Mouse (Mus musculus) MEL (cell line): ENCODE measurements around the gene Lypd4. TPM values are rescaled to one million over a fixed set of nuclear protein-coding genes. Genes with fewer than 3 reads are reported as not detected.

ENCODE experiments used
- DNase-seq: peaks from one replicate; pipeline ENCODE4 v3.0.0; 2011; ENCODE audit warnings: low read depth, low spot score
- H3K27ac ChIP-seq: 2 replicates; pipeline ENCODE4 v1.5.1; 2012; ENCODE audit warnings: low read depth, mild to moderate bottlenecking, control low read depth, low read length, moderate library complexity; ENCODE audit not compliant: control insufficient read depth
- H3K27me3 ChIP-seq, 2 experiments: fragments of 150-350 bp in 1 of 2; sonication (generic) in 1 of 2; 2 replicates each; pipeline ENCODE4 v1.6.1; 2012; ENCODE audit warnings: low read length in 2 of 2, mild to moderate bottlenecking in 2 of 2, improper control_type of control experiment in 1 of 2, moderate library complexity in 1 of 2; ENCODE audit not compliant: insufficient read depth in 2 of 2, control insufficient read depth in 1 of 2
- H3K36me3 ChIP-seq, 2 experiments: 2 replicates each; pipeline ENCODE4 v1.6.1; 2012 to 2014; ENCODE audit warnings: low read length in 2 of 2, improper control_type of control experiment in 1 of 2, inconsistent platforms in 1 of 2, mild to moderate bottlenecking in 1 of 2; ENCODE audit not compliant: insufficient read depth in 2 of 2, control insufficient read depth in 1 of 2
- H3K4me1 ChIP-seq, 2 experiments: fragments of 150-350 bp in 1 of 2; sonication (generic) in 1 of 2; 2 replicates each; pipeline ENCODE4 v1.6.1; 2012; ENCODE audit warnings: low read length in 2 of 2, improper control_type of control experiment in 1 of 2, mild to moderate bottlenecking in 1 of 2; ENCODE audit not compliant: insufficient read depth in 2 of 2, control insufficient read depth in 1 of 2
- H3K4me3 ChIP-seq, 2 experiments: fragments of 150-350 bp in 1 of 2; sonication (generic) in 1 of 2; 2 replicates each; pipeline ENCODE4 v1.5.1; 2012; ENCODE audit warnings: low read depth in 2 of 2, low read length in 2 of 2, mild to moderate bottlenecking in 2 of 2, moderate library complexity in 2 of 2, control low read depth in 1 of 2, improper control_type of control experiment in 1 of 2; ENCODE audit not compliant: control insufficient read depth in 1 of 2, insufficient read depth in 1 of 2
- H3K79me2 ChIP-seq: 2 replicates; pipeline ENCODE4 v1.6.1; 2012; ENCODE audit warnings: mild to moderate bottlenecking, low read length, moderate library complexity; ENCODE audit not compliant: control insufficient read depth, poor library complexity, insufficient read depth
- H3K9ac ChIP-seq: 2 replicates; pipeline ENCODE4 v1.6.1; 2012; ENCODE audit warnings: low read depth, mild to moderate bottlenecking, control low read depth, low read length, moderate library complexity; ENCODE audit not compliant: control insufficient read depth, poor library complexity, severe bottlenecking
- H3K9me3 ChIP-seq: fragments of 150-350 bp; sonication (generic); replicated peaks from 2 replicates; pipeline ENCODE4 v1.6.1; 2012; ENCODE audit warnings: mild to moderate bottlenecking, low read length, improper control_type of control experiment, moderate library complexity; ENCODE audit not compliant: insufficient read depth
- BHLHE40 ChIP-seq: IDR thresholded peaks from 2 replicates; pipeline ENCODE4 v1.6.1; 2012; ENCODE audit warnings: low read depth, mild to moderate bottlenecking, inconsistent platforms, low read length, improper control_type of control experiment, borderline replicate concordance
- CHD1 ChIP-seq: IDR thresholded peaks from 2 replicates; pipeline ENCODE4 v1.6.1; 2012; ENCODE audit warnings: low read depth, mild to moderate bottlenecking, inconsistent platforms, low read length, improper control_type of control experiment
- CHD2 ChIP-seq: IDR thresholded peaks from 2 replicates; pipeline ENCODE4 v1.6.1; 2011; ENCODE audit warnings: low read length, improper control_type of control experiment
- E2F4 ChIP-seq: IDR thresholded peaks from 2 replicates; pipeline ENCODE4 v1.6.1; 2011; ENCODE audit warnings: low read depth, low read length, improper control_type of control experiment, borderline replicate concordance
- ELF1 ChIP-seq: IDR thresholded peaks from 2 replicates; pipeline ENCODE4 v1.6.1; 2014; ENCODE audit warnings: low read depth, mild to moderate bottlenecking, inconsistent platforms, low read length, improper control_type of control experiment, moderate library complexity
- EP300 ChIP-seq, 2 experiments: IDR thresholded peaks; 2 replicates each; pipeline ENCODE4 v1.6.1; 2011; ENCODE audit warnings: improper control_type of control experiment in 2 of 2, low read length in 2 of 2, low read depth in 1 of 2, mild to moderate bottlenecking in 1 of 2
- ETS1 ChIP-seq: IDR thresholded peaks from 2 replicates; pipeline ENCODE4 v1.6.1; 2012; ENCODE audit warnings: low read depth, mild to moderate bottlenecking, inconsistent platforms, low read length, improper control_type of control experiment, moderate library complexity
- GABPA ChIP-seq: IDR thresholded peaks from 2 replicates; pipeline ENCODE4 v1.6.1; 2012; ENCODE audit warnings: low read depth, mild to moderate bottlenecking, inconsistent platforms, low read length, improper control_type of control experiment, moderate library complexity
- GATA1 ChIP-seq: IDR thresholded peaks from 2 replicates; pipeline ENCODE4 v1.6.1; 2011; ENCODE audit warnings: low read depth, low read length, improper control_type of control experiment
- JUND ChIP-seq: IDR thresholded peaks from 2 replicates; pipeline ENCODE4 v1.6.1; 2011; ENCODE audit warnings: low read depth, mild to moderate bottlenecking, improper control_type of control experiment, low read length
- KAT2A ChIP-seq: conservative IDR thresholded peaks from 2 replicates; pipeline ENCODE4 v1.6.1; 2012; ENCODE audit warnings: low read depth, low read length, improper control_type of control experiment, inconsistent platforms
- MAFK ChIP-seq: IDR thresholded peaks from 2 replicates; pipeline ENCODE4 v1.6.1; 2011; ENCODE audit warnings: low read depth, mild to moderate bottlenecking, low read length, improper control_type of control experiment, borderline replicate concordance
- MAX ChIP-seq: IDR thresholded peaks from 2 replicates; pipeline ENCODE4 v1.6.1; 2011; ENCODE audit warnings: low read length, improper control_type of control experiment
- MAZ ChIP-seq: IDR thresholded peaks from 2 replicates; pipeline ENCODE4 v1.6.1; 2012; ENCODE audit warnings: low read depth, mild to moderate bottlenecking, inconsistent platforms, low read length, improper control_type of control experiment
- MEF2A ChIP-seq: IDR thresholded peaks from 2 replicates; pipeline ENCODE4 v1.6.1; 2014; ENCODE audit warnings: low read depth, mild to moderate bottlenecking, inconsistent platforms, low read length, improper control_type of control experiment; ENCODE audit not compliant: poor library complexity, insufficient replicate concordance, severe bottlenecking; ENCODE audit errors: extremely low read depth
- MXI1 ChIP-seq: IDR thresholded peaks from 2 replicates; pipeline ENCODE4 v1.6.1; 2011; ENCODE audit warnings: mild to moderate bottlenecking, low read depth, low read length, improper control_type of control experiment
- MYC ChIP-seq: IDR thresholded peaks from 2 replicates; pipeline ENCODE4 v1.6.1; 2011; ENCODE audit warnings: low read depth, mild to moderate bottlenecking, low read length, improper control_type of control experiment, moderate library complexity
- NELFE ChIP-seq: IDR thresholded peaks from 2 replicates; pipeline ENCODE4 v1.6.1; 2011; ENCODE audit warnings: low read depth, low read length, improper control_type of control experiment
- NRF1 ChIP-seq: IDR thresholded peaks from 2 replicates; pipeline ENCODE4 v1.6.1; 2014; ENCODE audit warnings: low read depth, mild to moderate bottlenecking, inconsistent platforms, low read length, improper control_type of control experiment, moderate library complexity; ENCODE audit not compliant: poor library complexity, insufficient read depth, severe bottlenecking
- POLR2A ChIP-seq, 2 experiments: IDR thresholded peaks; 2 replicates each; pipeline ENCODE4 v1.6.1; 2011 to 2012; ENCODE audit warnings: low read length in 2 of 2, mild to moderate bottlenecking in 2 of 2, control low read depth in 1 of 2, improper control_type of control experiment in 1 of 2, low read depth in 1 of 2, moderate library complexity in 1 of 2; ENCODE audit not compliant: control insufficient read depth in 1 of 2, insufficient read depth in 1 of 2, poor library complexity in 1 of 2
- POLR2AphosphoS2 ChIP-seq: IDR thresholded peaks from 2 replicates; pipeline ENCODE4 v1.6.1; 2011; ENCODE audit warnings: low read length, improper control_type of control experiment
- POLR2AphosphoS5 ChIP-seq: IDR thresholded peaks from 2 replicates; pipeline ENCODE4 v1.6.1; 2012; ENCODE audit warnings: low read depth, borderline replicate concordance, mild to moderate bottlenecking, inconsistent platforms, low read length, moderate library complexity, mixed read lengths
- RAD21 ChIP-seq: IDR thresholded peaks from 2 replicates; pipeline ENCODE4 v1.6.1; 2011; ENCODE audit warnings: mild to moderate bottlenecking, low read depth, low read length, improper control_type of control experiment
- SIN3A ChIP-seq: IDR thresholded peaks from 2 replicates; pipeline ENCODE4 v1.6.1; 2012; ENCODE audit warnings: low read length, improper control_type of control experiment, inconsistent platforms
- SMC3 ChIP-seq: IDR thresholded peaks from 2 replicates; pipeline ENCODE4 v1.6.1; 2011; ENCODE audit warnings: low read depth, low read length, improper control_type of control experiment
- TAL1 ChIP-seq: IDR thresholded peaks from 2 replicates; pipeline ENCODE4 v1.6.1; 2012; ENCODE audit warnings: mild to moderate bottlenecking, inconsistent platforms, low read length, moderate library complexity, mixed read lengths
- TBP ChIP-seq: IDR thresholded peaks from 2 replicates; pipeline ENCODE4 v1.8.0; 2011; ENCODE audit warnings: low read depth, low read length, improper control_type of control experiment
- TCF12 ChIP-seq: IDR thresholded peaks from 2 replicates; pipeline ENCODE4 v1.6.1; 2014; ENCODE audit warnings: low read depth, mild to moderate bottlenecking, inconsistent platforms, low read length, improper control_type of control experiment, moderate library complexity
- UBTF ChIP-seq: IDR thresholded peaks from 2 replicates; pipeline ENCODE4 v1.6.1; 2012; ENCODE audit warnings: low read depth, mild to moderate bottlenecking, inconsistent platforms, low read length, improper control_type of control experiment, moderate library complexity, borderline replicate concordance; ENCODE audit not compliant: insufficient read depth
- USF1 ChIP-seq: IDR thresholded peaks from 2 replicates; pipeline ENCODE4 v1.6.1; 2014; ENCODE audit warnings: low read depth, mild to moderate bottlenecking, inconsistent platforms, low read length, improper control_type of control experiment, moderate library complexity
- USF2 ChIP-seq, 2 experiments: IDR thresholded peaks; 2 replicates each; pipeline ENCODE4 v1.6.1; 2011 to 2012; ENCODE audit warnings: improper control_type of control experiment in 2 of 2, low read length in 2 of 2, borderline replicate concordance in 1 of 2, inconsistent platforms in 1 of 2, low read depth in 1 of 2, mild to moderate bottlenecking in 1 of 2; ENCODE audit not compliant: insufficient read depth in 1 of 2
- ZKSCAN1 ChIP-seq: IDR thresholded peaks from 2 replicates; pipeline ENCODE4 v1.6.1; 2012; ENCODE audit warnings: low read depth, mild to moderate bottlenecking, inconsistent platforms, low read length, improper control_type of control experiment, moderate library complexity
- ZMIZ1 ChIP-seq: IDR thresholded peaks from 2 replicates; pipeline ENCODE4 v1.6.1; 2012; ENCODE audit warnings: low read depth, mild to moderate bottlenecking, inconsistent platforms, low read length, improper control_type of control experiment, moderate library complexity
- polyA plus RNA-seq, 2 experiments: library from polyadenylated mRNA; stranded (reverse) in 1 of 2; unstranded in 1 of 2; fragments of >175 nt in 1 of 2; fragments of >200 nt in 1 of 2; gene quantifications; 2 replicates each; pipeline versions ENCODE4 v1.2.1 to v1.2.4; 2012; ENCODE audit warnings: low replicate concordance in 2 of 2, low read depth in 1 of 2; ENCODE audit not compliant: insufficient read length in 2 of 2, insufficient read depth in 1 of 2, missing spikeins in 1 of 2
- total RNA-seq: library from RNA; depleted of rRNA; stranded (reverse); fragments of 300-350 nt; gene quantifications from 2 replicates; pipeline ENCODE4 v1.2.3, GENCODE M21; 2012

Gene Lypd4
- total and polyA plus RNA-seq, 3 experiments: not detected

DNA sequence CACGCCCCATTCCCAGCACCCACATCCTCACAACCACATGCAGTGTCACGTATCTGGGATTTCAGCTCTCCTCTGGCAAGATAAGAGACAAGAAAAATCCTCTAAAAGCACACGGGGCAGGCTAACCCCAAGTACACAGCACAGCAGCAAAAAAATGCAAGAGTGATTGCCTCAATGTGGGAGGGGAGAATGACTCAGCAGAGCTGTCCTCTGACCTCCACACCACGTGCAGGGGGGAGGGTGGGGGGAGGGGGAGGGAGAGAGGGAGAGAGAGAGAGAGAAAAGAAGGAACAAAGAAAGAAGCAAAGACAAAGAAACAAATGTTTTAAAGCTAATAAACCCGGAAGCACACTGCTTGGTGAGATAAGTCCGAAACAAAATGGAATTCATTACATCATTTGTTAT, 18.8 kb downstream of the Lypd4 start (continued):
- TF ChIP-seq NRF1 (no peak), TCF12 (peak; percentile 70), NELFE (no peak), MAX (peak; percentile 52; the same call in 1 of the 2 replicates), MAZ (peak; percentile 79), USF2 (IDR thresholded peaks at IDR 0.05; ENCODE audit: borderline replicate concordance in 1 of 2, insufficient read depth in 1 of 2, low read depth in 1 of 2, low read length in 2 of 2) (no peak), POLR2AphosphoS5 (no peak), MXI1 (peak; percentile 90), ZMIZ1 (no peak), POLR2A (IDR thresholded peaks at IDR 0.05; ENCODE audit: control insufficient read depth in 1 of 2, insufficient read depth in 1 of 2, low read depth in 1 of 2, low read length in 2 of 2, poor library complexity in 1 of 2) (no peak; a peak in 1 of 4 replicates), SIN3A (peak; percentile 84), CHD2 (no peak; the same call in 1 of the 2 replicates), ETS1 (peak; percentile 90), E2F4 (no peak), TAL1 (no peak), MEF2A (no peak), MYC (peak; percentile 92), KAT2A (no peak), CHD1 (0 out of 2 replicates have a peak, but pooled peaks have one; percentile 32)

DNA sequence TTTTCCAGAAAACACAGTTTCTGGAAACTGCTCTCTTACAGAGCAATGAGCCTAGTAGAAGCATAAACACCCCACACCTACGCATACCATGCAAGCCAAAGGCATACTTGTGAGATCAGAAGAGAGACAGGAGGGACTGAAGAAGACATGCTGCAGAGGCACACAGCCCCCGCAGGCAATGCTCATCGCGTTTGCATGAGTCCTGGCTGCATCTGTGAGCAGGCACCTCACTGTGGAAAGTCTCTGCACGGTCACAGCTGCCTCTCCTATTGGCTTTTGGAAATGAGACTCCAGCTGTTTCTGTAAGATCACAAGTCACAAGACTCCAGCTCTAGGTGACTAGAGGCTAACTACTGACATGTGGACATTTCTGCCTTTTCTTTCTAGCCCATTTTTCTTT, 19.6 kb downstream of the Lypd4 start:
- no peaks in the 10 kb centered on the region for H3K27me3 ChIP-seq
- peak overlapping the region; percentile 53 for H3K9ac ChIP-seq
- TF ChIP-seq TBP (0 out of 2 replicates have a peak, but pooled peaks have one; percentile 29), JUND (no peak), USF1 (no peak), SMC3 (no peak), EP300 (IDR thresholded peaks at IDR 0.05; ENCODE audit: low read depth in 1 of 2, low read length in 2 of 2) (no peak), TCF12 (no peak), GATA1 (no peak), GABPA (no peak), MXI1 (no peak), POLR2AphosphoS5 (no peak), SIN3A (no peak), ELF1 (no peak), RAD21 (no peak), MAZ (no peak), POLR2A (IDR thresholded peaks at IDR 0.05; ENCODE audit: control insufficient read depth in 1 of 2, insufficient read depth in 1 of 2, low read depth in 1 of 2, low read length in 2 of 2, poor library complexity in 1 of 2) (0 out of 4 replicates have a peak, but pooled peaks of 1 of the 2 experiments have one; percentile 32), BHLHE40 (no peak), MAX (peak; percentile 69), ZMIZ1 (no peak), MYC (no peak), NELFE (no peak), MAFK (no peak), ZKSCAN1 (no peak), UBTF (no peak), POLR2AphosphoS2 (no peak), CHD1 (no peak)

More for the DNA sequence above, 19.6 kb downstream of the Lypd4 start:
- peak overlapping the region; percentile 4 to 40; a peak in 3 of 4 replicates for H3K4me3 ChIP-seq
- peak overlapping the region; percentile 75 for H3K27ac ChIP-seq
- peaks cover 0 to 22% of the 10 kb centered on the region in 2 experiments; a peak in 2 of 4 replicates for H3K36me3 ChIP-seq
- H3K4me1 ChIP-seq: peaks cover 7 to 28% of the 10 kb centered on the region in 2 experiments
- DNase-seq: peak; percentile 76
- H3K9me3 ChIP-seq: no peaks in the 10 kb centered on the region
- H3K79me2 ChIP-seq: no peaks in the 10 kb centered on the region; the same call in 1 of the 2 replicates
